Mouse (Mus musculus): ENCODE results near the gene B3gnt3.
A peak's percentile ranks its signal among the peaks of the same experiment; 100 is the strongest.
"Not testable (repeated sequence)": the region's sequence is repeated elsewhere in the genome, so short reads cannot be mapped to it uniquely, and the experiment has no call there.

B3gnt3 gene

GRCm38 (mm10) chr8:71711574-71711973, 10.0 kb upstream of the B3gnt3 start:
- DNase-seq (ENCODE audit: low read depth): no peak

DNA sequence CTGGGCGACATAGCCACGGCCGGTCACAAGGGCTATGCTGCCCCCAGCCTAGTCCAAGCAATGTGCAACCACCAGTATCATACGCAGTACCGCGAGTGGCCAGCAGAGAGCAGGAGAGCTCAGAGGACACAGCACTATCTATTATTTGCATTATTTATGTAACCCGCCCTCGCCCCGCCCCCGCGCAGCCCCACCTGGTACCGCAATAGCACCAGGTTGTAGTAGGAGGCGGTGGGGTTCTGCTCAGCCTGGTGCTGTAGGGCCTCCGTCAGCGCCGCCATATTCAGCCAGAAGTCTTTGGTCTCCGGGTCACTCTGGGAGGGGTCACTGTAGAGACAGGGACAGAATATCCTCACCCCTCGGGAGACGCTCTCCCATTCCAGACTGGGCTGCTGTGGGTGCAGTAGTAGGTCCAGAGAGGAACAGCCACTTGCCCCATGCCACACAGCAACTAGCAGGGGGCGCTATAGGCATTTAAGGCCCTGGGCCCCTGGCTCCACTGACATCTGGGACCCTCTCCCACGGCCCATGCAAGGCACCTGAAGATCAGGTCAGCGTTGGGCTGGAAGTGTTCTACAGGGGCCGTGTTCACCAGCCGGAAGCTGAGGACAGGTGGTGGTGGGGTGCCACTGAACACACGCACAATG, 8.3 kb upstream of the B3gnt3 start:
- peak; percentile 78 for DNase-seq (ENCODE audit: low read depth)

GRCm38 (mm10) chr8:71709134-71709799, 7.7 kb upstream of the B3gnt3 start:
- no peak for DNase-seq (ENCODE audit: low read depth)

DNA sequence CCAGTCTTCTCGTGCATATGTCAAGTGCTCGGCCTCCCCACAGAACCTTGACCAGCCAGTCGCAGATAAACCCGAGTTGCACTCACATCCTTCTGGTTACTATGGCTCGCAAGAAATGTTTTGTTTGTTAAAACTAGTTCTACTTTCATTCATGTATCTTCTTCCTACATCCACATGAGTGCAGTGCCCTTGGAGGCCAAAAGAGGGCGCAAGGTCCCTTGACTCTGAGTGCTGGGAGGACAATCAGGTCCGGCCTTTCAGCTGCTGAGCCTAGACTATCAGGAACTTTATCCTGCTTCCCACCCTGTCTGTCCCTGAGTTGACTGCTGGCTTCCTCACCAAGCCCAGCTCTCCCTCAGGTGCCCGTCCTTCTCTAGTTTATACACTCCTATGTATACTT, 6.3 kb upstream of the B3gnt3 start:
- peak; percentile 80 for DNase-seq (ENCODE audit: low read depth)

DNA sequence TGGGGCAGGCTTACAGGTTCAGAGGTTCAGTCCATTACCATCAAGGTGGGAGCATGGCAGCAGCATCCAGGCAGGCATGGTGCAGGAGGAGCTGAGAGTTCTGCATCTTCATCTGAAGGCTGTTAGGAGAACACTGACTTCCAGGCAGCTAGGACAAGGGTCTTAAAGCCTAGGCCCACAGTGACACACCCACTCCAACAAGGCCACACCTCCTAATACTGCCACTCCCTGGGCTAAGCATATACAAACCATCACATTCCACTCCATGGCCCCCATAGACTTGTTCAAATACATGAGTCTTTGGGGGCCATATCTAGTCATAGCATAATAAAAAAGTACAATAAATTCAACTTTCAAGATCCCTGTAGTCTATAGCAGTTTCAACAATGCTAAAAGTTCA, 1.8 kb upstream of the B3gnt3 start:
- not testable (repeated sequence) for DNase-seq (ENCODE audit: low read depth)

DNA sequence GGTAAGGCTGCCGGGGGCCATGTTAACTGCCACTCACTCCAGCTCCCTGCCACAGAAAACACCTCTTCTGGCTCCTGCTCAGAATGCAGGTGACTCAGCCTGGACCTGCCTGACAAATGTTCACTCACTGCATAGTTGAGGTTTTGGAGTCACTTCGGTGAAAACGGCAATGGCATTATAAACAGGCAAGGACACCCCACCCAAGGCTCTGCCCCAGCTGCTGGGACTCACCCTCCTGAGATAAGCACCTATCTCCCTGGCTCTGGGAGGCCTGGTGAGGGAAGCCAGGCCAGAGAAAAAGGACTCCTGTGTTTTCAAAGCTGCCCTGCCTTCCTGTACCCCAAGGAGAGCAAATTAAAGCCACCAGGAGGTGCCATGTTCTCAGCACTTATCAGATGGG, 1.3 kb upstream of the B3gnt3 start:
- DNase-seq (ENCODE audit: low read depth): no peak

DNA sequence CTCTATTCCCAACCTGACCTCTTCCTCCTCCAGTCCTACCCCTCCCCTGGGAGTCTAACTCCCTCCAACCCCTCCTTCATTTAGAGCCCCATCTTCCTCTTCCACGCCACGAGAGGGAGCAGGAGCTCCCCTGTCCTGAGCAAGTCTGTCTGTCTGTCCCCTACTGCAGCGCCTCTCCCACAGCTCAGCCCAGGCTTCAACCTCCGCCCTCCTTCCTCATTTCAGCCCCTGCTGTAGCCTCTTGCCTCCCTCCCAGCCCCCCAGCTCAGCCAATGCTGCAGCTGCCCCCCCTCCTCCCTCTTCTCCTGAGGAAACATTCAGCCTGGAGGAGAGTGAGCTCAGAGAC, 471 bp upstream of the B3gnt3 start:
- peak; percentile 51 for DNase-seq (ENCODE audit: low read depth)

DNA sequence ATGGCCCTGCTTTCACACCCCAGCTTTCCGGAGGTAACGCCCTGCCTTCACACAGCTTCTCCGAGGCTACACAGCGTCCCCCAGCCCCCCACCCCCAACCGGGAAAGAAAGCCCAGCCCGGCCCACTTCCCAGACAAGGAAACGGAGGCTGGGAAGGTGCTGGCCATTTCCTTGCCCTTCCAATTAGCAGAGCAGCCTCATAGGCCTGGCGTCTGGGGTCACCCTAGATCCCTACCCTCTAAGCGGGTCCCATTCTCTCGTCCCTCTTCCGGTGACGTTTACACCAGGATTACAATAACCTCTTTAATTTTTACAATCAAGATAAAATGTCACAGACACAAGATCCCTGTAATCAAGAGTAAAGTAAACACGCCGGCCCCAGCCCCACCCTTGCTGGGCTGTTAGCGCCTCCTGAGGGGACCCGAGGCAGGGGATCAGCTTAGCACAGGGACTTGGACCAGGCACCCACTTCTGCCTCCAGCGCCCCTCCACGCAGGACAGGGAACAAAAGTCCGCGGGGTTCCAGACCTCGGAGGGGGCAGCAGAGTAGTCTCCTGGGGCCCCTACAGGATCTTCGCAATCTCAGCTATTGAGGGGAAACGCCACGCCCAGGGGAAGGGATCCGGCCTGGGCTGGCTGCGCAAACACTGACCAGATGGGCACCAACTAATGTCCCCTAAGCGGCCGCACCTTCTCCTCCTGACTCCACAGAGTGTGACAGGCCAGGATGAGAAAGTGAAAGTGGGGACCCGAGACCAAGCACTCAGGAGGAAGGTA, 908 bp downstream of the B3gnt3 start:
- DNase-seq (ENCODE audit: low read depth): no peak

DNA sequence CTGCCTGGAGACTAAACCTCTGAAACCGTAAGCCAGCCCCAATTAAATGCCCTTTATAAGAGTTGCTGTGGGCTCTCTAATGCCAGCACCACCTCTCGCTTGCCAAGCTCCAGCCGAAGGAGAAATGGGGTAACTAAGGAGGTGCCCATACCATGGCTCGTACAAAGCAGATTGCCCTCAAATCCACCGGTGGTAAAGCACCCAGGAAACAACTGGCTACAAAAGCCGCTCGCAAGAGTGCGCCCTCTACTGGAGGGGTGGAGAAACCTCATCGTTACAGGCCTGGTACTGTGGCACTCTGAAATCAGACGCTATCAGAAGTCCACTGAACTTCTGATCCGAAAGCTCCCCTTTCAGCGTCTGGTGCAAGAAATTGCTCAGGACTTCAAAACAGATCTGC, 6.1 kb downstream of the B3gnt3 start:
- DNase-seq (ENCODE audit: low read depth): peak; percentile 42

- DNase-seq (ENCODE audit: low read depth): peak; percentile 55
Measured at GRCm38 (mm10) chr8:71693166-71694041, 8.2 kb downstream of the B3gnt3 start.

DNA sequence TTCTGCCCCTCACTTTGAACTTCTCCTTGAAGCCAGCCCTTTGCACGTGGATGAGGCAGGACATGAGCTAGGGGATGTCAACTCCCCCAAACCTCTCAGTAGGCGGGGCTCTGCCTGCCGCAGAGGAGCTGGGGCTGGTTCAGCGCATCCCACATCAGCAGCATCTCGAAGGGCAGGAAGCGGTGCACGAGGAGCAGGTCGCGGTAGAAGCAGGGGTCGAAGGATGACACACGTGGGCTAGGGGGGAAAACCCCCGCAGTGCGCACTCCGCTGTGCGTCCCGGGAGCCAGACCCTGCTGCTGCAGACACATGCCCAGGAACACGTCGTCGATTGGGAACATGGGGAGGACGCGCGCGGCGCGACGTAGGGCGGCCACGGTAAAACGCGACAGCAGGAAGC, 9.1 kb downstream of the B3gnt3 start:
- DNase-seq (ENCODE audit: low read depth): peak; percentile 80

DNA sequence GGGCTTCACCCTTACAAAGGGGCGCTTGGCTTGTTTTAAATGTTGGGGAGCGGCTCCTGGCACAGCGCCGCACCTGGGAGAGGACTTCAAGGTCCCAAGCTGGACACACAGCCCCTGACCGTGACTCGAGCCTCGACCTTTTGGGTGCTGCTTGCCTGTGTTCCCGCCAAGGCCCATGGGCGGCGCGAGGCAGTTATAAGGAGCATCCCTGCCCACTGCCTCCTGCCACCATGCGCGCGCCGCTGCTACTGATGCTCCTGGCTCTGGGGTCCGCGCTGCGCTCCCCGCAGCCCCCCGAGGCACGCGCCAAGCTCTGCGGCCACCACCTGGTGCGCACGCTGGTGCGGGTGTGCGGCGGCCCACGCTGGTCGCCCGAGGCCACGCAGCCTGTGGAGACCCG, 12.6 kb downstream of the B3gnt3 start, which contains the start of gene Insl3:
Gene Insl3, plus strand, starts transcription at position 187 of the 400 bp plus-strand sequence.
- DNase-seq (ENCODE audit: low read depth): no peak

- DNase-seq (ENCODE audit: low read depth): no peak
Measured at GRCm38 (mm10) chr8:71687616-71688015, 14.0 kb downstream of the B3gnt3 start.

GRCm38 (mm10) chr8:71686143-71686734, 15.3 kb downstream of the B3gnt3 start:
- DNase-seq (ENCODE audit: low read depth): no peak

DNA sequence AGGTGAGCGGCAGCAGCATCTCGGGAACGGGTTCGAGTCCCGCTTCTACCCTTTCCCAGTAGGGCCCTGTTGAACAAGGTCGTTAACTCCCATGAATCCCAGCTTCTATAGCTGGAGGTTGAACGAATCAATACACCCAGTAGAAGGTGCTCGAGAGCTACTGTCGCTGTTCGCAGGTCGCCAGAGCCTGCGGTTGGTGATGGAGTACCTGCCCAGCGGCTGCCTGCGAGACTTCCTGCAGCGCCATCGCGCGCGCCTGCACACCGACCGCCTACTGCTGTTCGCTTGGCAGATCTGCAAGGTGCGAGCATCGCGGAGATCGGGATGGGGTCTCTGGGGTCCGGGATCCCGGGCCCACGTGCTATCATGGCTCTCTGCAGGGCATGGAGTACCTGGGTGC, 16.0 kb downstream of the B3gnt3 start:
- no peak for DNase-seq (ENCODE audit: low read depth)

GRCm38 (mm10) chr8:71684701-71685100, 16.9 kb downstream of the B3gnt3 start:
- DNase-seq (ENCODE audit: low read depth): no peak

DNA sequence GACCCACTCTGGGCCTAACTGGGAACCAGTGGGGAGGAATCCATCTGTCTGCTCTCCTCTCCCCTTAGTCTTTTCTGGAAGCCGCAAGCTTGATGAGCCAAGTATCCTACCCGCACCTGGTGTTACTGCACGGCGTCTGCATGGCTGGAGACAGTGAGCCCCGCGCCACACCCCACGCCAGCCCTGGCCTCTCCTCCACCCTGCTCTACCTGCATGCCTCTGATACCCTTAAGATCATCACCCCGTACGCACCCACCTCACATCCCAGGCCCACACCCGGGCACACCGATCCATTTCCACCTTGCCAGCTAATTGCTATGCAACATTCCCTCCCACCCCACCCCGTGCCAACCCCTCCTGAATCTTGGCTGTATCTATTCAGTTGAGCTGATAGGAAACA, 18.8 kb downstream of the B3gnt3 start:
- DNase-seq (ENCODE audit: low read depth): no peak

- DNase-seq (ENCODE audit: low read depth): no peak
Measured at GRCm38 (mm10) chr8:71681369-71681915, 20.1 kb downstream of the B3gnt3 start.

GRCm38 (mm10) chr8:71680471-71680870, 21.1 kb downstream of the B3gnt3 start:
- no peak for DNase-seq (ENCODE audit: low read depth)

DNA sequence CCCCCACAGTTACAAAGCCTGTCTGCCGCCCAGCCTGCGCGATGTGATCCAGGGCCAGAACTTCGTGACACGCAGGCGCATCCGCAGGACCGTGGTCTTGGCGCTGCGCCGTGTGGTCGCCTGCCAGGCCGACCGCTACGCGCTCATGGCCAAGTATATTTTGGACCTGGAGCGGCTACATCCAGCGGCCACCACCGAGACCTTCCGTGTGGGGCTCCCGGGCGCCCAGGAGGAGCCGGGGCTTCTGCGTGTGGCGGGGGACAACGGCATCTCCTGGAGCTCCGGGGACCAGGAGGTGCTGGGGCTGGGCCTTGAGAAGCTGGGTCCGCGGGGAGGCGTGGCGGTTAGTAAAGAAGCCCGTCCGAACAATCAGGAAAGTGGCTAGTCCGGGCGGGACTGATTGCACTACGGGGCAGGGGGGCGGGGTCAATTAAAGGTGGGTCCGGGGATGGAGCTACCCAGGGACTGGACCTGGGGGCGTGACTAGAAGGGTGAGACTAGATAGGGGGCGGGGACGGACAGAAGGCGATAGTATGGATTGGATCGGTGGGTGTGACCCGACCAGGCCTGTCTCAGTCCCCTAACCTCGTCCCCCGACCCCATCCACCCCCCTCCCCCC, 21.9 kb downstream of the B3gnt3 start:
- no peak for DNase-seq (ENCODE audit: low read depth)

DNA sequence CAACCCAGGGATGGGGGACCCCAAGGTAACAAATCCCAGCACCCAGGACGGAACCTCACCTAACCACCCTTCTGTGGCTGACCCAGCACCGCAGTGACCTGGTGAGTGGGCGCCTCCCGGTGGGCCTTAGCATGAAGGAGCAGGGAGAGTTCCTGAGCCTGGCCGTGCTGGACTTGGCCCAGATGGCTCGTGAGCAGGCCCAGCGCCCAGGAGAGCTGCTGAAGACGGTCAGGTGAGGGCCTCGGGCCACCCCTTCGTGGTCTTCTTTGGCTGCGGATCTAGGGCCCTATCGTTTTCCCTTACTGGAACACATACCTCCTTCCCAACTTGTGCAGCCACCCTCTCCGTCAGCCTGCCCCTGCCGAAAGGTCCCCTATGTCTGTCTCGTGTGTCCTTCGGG, 22.5 kb downstream of the B3gnt3 start:
- DNase-seq (ENCODE audit: low read depth): no peak
